Mouse (Mus musculus) erythroblast, embryonic 14.5 days (primary cell): Measurements from ENCODE around the gene Tmem221.

ENCODE experiments used
- GATA1 ChIP-seq: IDR thresholded peaks from 2 replicates; pipeline ENCODE4 v1.6.1; 2012; ENCODE audit warnings: low read length, inconsistent platforms, mixed read lengths
- TAL1 ChIP-seq: IDR thresholded peaks from 3 replicates; pipeline ENCODE4 v1.6.1; 2012; ENCODE audit warnings: low read length, inconsistent platforms, mixed read lengths

- TF ChIP-seq TAL1 (0 out of 3 replicates have a peak, but pooled peaks have one; percentile 15), GATA1 (no peak)
These were observed 35.7 kb upstream of the Tmem221 start for GRCm38 (mm10) chr8:71594324-71594722.
